Mouse (Mus musculus) ES-E14 (cell line): ENCODE measurements at regions not wholly inside any gene's neighbourhood (a gene's known extent, or its start where the extent isn't known, plus 50 kb on each side); places are given as distances from the start of the nearest gene placed in this dataset.

Experiments used
- DNase-seq: peaks from one replicate; pipeline ENCODE4 v3.0.0-alpha.2; 2013; ENCODE audit warnings: low read depth, low spot score
- H3K27ac ChIP-seq: 2 replicates; pipeline ENCODE4 v1.5.1; 2012; ENCODE audit warnings: low read depth, mild to moderate bottlenecking, low read length, moderate library complexity, mixed read lengths; ENCODE audit not compliant: poor library complexity, insufficient read depth, severe bottlenecking
- H3K36me3 ChIP-seq: 2 replicates; pipeline ENCODE4 v1.6.1; 2012; ENCODE audit warnings: mild to moderate bottlenecking, low read length, moderate library complexity, mixed read lengths; ENCODE audit not compliant: control insufficient read depth, poor library complexity, insufficient read depth, severe bottlenecking
- H3K4me1 ChIP-seq, 2 experiments: fragments of 150-350 bp in 1 of 2; sonication (generic) in 1 of 2; 2 replicates each; pipeline ENCODE4 v1.6.1; 2012; ENCODE audit warnings: low read length in 2 of 2, mild to moderate bottlenecking in 1 of 2, mixed read lengths in 1 of 2; ENCODE audit not compliant: control insufficient read depth in 2 of 2, insufficient read depth in 2 of 2, poor library complexity in 1 of 2
- H3K4me3 ChIP-seq, 2 experiments: fragments of 150-350 bp in 1 of 2; sonication (generic) in 1 of 2; 2 replicates each; pipeline ENCODE4 v1.5.1; 2012; ENCODE audit warnings: low read length in 2 of 2, low read depth in 1 of 2, mild to moderate bottlenecking in 1 of 2, mixed read lengths in 1 of 2; ENCODE audit not compliant: insufficient read depth in 1 of 2, poor library complexity in 1 of 2, severe bottlenecking in 1 of 2
- H3K9ac ChIP-seq: 2 replicates; pipeline ENCODE4 v1.6.1; 2012; ENCODE audit warnings: low read depth, mild to moderate bottlenecking, low read length, mixed read lengths; ENCODE audit not compliant: poor library complexity, insufficient read depth, severe bottlenecking
- H3K9me3 ChIP-seq: fragments of 150-350 bp; sonication (generic); 2 replicates; pipeline ENCODE4 v1.6.1; 2012; ENCODE audit warnings: low read depth, mild to moderate bottlenecking, low read length; ENCODE audit not compliant: control insufficient read depth, insufficient read depth
- CHD2 ChIP-seq: IDR thresholded peaks from 2 replicates; pipeline ENCODE4 v1.6.1; 2014; ENCODE audit warnings: mild to moderate bottlenecking, low read depth, low read length, inconsistent platforms
- HCFC1 ChIP-seq: IDR thresholded peaks from 2 replicates; pipeline ENCODE4 v1.6.1; 2012; ENCODE audit warnings: low read length, inconsistent platforms, borderline replicate concordance; ENCODE audit not compliant: insufficient read depth
- MAFK ChIP-seq: IDR thresholded peaks from 2 replicates; pipeline ENCODE4 v1.6.1; 2014; ENCODE audit warnings: mild to moderate bottlenecking, low read depth, low read length, inconsistent platforms; ENCODE audit not compliant: insufficient read depth
- ZC3H11A ChIP-seq: IDR thresholded peaks from 2 replicates; pipeline ENCODE4 v1.6.1; 2012; ENCODE audit warnings: low read depth, mild to moderate bottlenecking, inconsistent platforms, low read length, borderline replicate concordance
- ZNF384 ChIP-seq: IDR thresholded peaks from 2 replicates; pipeline ENCODE4 v1.6.1; 2012; ENCODE audit warnings: low read depth, low read length, inconsistent platforms
- in situ Hi-C, 2 experiments: fragments of 600-800 bp; cut with MboI; formaldehyde crosslinking; loops; one replicate each; pipeline ENCODE4 v1.15.1; 2025; ENCODE audit warnings: low sequenced_read_pairs in 2 of 2, inconsistent platforms in 1 of 2; ENCODE audit not compliant: unreplicated experiment in 2 of 2

DNA sequence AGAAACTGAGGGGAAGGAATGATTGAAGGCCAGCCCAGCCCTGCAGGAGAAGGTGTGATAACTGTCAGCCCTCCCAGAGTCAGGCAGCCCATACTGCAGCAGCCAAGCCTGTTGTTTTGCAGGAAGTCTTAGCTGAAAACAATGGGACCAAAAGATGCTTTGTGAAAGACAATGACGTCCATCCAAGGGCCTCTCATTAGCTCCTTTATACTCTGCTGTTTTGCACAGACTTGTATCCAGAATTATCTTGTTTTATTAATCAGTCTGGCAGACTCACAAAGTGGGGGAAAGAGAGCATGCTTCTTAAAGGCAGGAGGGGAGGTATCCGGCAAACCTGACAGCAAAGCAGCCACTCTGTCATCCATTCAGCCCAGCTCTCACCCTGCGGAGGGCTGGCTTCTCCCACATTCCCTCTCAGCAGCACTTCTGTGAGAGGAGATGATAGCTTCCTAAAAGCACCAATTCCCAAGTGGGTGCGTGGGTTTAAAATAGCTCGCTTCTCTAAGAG is 131.9 kb upstream of the Bach2 start:
- no peak overlapping the region for H3K27ac ChIP-seq

DNA sequence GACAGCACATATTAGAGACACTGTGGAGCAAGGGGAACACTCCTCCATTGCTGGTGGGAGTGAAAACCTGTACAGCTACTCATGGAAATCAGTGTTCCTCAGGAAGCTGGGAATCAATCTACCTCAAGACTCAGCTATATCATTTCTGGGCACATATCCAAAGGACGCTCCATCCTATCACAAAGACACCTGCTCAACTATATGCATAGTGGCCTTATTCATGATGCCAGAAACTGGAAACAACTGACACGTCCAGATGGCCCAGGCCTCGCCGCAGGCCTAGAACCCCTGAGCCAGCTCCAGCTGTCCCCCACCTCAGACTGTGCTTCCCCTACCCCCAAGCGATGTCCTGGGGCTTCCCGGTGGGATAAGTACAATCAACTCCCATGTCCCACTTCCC is 116.3 kb upstream of the Bach2 start:
- no peak for TF ChIP-seq ZNF384
- no peak for TF ChIP-seq HCFC1
- TF ChIP-seq CHD2, result no peak
- no peak for TF ChIP-seq ZC3H11A
- no peak for TF ChIP-seq MAFK
- in situ Hi-C loops, result no loop called here
- no peak overlapping the region for H3K4me3 ChIP-seq
- no peak overlapping the region for H3K9ac ChIP-seq
- no peaks in the 10 kb centered on the region for H3K9me3 ChIP-seq
- H3K36me3 ChIP-seq, result no peaks in the 10 kb centered on the region
- H3K4me1 ChIP-seq, result no peaks in the 10 kb centered on the region
- no peak for DNase-seq
- H3K27ac ChIP-seq, result no peak overlapping the region

More for the DNA sequence above, 131.9 kb upstream of the Bach2 start:
- Histone ChIP-seq H3K9me3 (no peaks in the 10 kb centered on the region), H3K4me1 (no peaks in the 10 kb centered on the region), H3K36me3 (no peaks in the 10 kb centered on the region), H3K9ac (no peak overlapping the region), H3K4me3 (no peak overlapping the region)
- in situ Hi-C loops, result no loop called here
- no peak for DNase-seq
- TF ChIP-seq ZC3H11A, result no peak
- TF ChIP-seq HCFC1, result no peak
- no peak for TF ChIP-seq MAFK
- no peak for TF ChIP-seq ZNF384
- TF ChIP-seq CHD2, result no peak

DNA sequence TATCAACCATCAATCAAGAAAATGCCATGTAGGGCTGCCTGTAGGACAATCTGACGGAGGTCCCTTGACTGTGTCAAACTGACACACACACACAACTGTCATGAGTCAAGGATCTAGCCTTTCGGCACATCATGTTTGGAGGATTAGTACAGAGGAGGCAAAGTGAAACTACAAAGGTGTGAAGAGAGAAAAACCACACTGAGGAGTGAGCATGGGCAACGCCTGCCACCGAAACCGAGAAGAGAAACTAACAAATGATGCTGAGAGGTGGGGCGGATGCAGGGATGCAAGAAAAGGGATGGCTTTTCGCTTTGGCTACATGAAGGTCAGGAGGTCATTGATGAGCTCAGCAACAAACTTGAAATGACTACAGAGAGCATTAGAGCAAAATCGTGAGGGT is 111.8 kb upstream of the Bach2 start:
- no peak overlapping the region for H3K9ac ChIP-seq
- H3K36me3 ChIP-seq, result no peaks in the 10 kb centered on the region
- H3K27ac ChIP-seq, result no peak overlapping the region
- H3K4me3 ChIP-seq, result no peak overlapping the region
- H3K9me3 ChIP-seq, result no peaks in the 10 kb centered on the region
- in situ Hi-C loops, result no loop called here
- H3K4me1 ChIP-seq, result peaks cover 0 to 2% of the 10 kb centered on the region in 2 experiments; a peak in 1 of 4 replicates
- DNase-seq, result no peak
- TF ChIP-seq ZNF384 (no peak), HCFC1 (no peak), MAFK (no peak), CHD2 (no peak), ZC3H11A (no peak)

DNA sequence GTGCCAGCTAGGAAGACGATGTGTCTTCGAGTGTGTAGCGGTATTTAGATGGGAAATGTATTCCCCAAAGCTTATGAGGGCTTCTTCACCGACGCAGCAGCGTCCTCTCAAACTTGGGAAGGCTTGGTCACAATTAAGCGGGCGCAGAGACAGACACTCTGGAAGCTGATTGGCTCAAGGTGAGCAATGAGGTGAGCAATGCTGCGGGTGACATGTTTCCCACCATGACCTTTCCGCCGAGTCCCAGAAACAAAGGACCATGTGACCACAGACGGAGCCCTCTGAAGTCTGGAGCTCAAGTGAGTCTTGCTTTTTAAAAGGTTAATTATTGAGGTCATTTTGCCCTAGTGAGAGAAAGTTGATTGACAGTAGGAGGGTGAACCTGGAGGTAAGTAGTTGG is 108.0 kb upstream of the Bach2 start:
- H3K9ac ChIP-seq, result no peak overlapping the region
- peak overlapping the region; percentile 7 to 26; a peak in 1 of 4 replicates for H3K4me3 ChIP-seq
- DNase-seq, result no peak
- no peaks in the 10 kb centered on the region for H3K9me3 ChIP-seq
- TF ChIP-seq HCFC1 (no peak), MAFK (no peak)
- no peak overlapping the region for H3K27ac ChIP-seq
- H3K36me3 ChIP-seq, result no peaks in the 10 kb centered on the region
- peaks cover 0 to 2% of the 10 kb centered on the region in 2 experiments; a peak in 1 of 4 replicates for H3K4me1 ChIP-seq
- in situ Hi-C loops, result no loop called here

DNA sequence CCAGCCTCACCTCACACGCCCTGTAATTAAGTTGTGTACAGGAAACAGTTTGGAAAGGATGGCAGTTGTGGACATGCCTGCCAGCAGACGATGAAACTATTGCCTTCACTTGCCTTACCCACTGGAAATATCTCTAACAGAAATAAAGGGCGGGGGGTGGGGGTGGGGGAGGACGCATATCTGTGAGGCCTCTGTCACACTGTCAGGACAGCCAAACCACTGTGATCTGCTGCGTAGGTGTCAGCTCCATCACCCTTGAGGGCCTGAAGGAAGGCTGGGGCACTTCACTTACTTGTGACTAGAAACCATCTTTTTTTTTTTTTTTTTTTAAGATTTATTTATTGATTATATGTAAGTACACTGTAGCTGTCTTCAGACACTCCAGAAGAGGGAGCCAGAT is 106.8 kb upstream of the Bach2 start:
- Histone ChIP-seq H3K27ac (no peak overlapping the region), H3K9ac (no peak overlapping the region), H3K4me1 (peaks cover 0 to 2% of the 10 kb centered on the region in 2 experiments; a peak in 1 of 4 replicates), H3K9me3 (no peaks in the 10 kb centered on the region), H3K36me3 (no peaks in the 10 kb centered on the region), H3K4me3 (no peak overlapping the region)
- DNase-seq, result no peak
- TF ChIP-seq CHD2 (no peak), ZNF384 (no peak), ZC3H11A (no peak), HCFC1 (no peak), MAFK (no peak)
- in situ Hi-C loops, result no loop called here
